Mouse (Mus musculus) intestine, embryonic 15.5 days (tissue): ENCODE results near the gene Olfr1089. TPM values are rescaled to one million over a fixed set of nuclear protein-coding genes. Genes with fewer than 3 reads are reported as not detected.

Source experiments
- ATAC-seq: fragments of 200-750 bp; cut with Nextera tagmentation; 2 replicates; pipeline ENCODE4 v1.8.0; 2017; ENCODE audit warnings: moderate TSS enrichment, moderate library complexity
- H3K27ac ChIP-seq: fragments of 300-500 bp; sonication (generic); 2 replicates; pipeline ENCODE4 v1.5.1; 2015; ENCODE audit warnings: mild to moderate bottlenecking, inconsistent platforms
- H3K27me3 ChIP-seq: fragments of 300-500 bp; sonication (generic); replicated peaks from 2 replicates; pipeline ENCODE4 v1.6.1; 2015; ENCODE audit warnings: inconsistent platforms
- H3K36me3 ChIP-seq: fragments of 300-500 bp; sonication (generic); 2 replicates; pipeline ENCODE4 v1.6.1; 2015; ENCODE audit warnings: inconsistent platforms
- H3K4me1 ChIP-seq: fragments of 300-500 bp; sonication (generic); replicated peaks from 2 replicates; pipeline ENCODE4 v1.6.1; 2015; ENCODE audit warnings: inconsistent platforms
- H3K4me2 ChIP-seq: fragments of 300-500 bp; sonication (generic); replicated peaks from 2 replicates; pipeline ENCODE4 v1.6.1; 2015; ENCODE audit warnings: mild to moderate bottlenecking, inconsistent platforms
- H3K4me3 ChIP-seq: fragments of 300-500 bp; sonication (generic); replicated peaks from 2 replicates; pipeline ENCODE4 v1.5.1; 2015; ENCODE audit warnings: inconsistent platforms
- H3K9ac ChIP-seq: fragments of 300-500 bp; sonication (generic); 2 replicates; pipeline ENCODE4 v1.6.1; 2015; ENCODE audit warnings: inconsistent platforms
- H3K9me3 ChIP-seq: fragments of 300-500 bp; sonication (generic); 2 replicates; pipeline ENCODE4 v1.6.1; 2016; ENCODE audit warnings: inconsistent platforms
- WGBS: fragments of 180-500 bp; shearing (Covaris S2); methylation state at CpG from one replicate; pipeline ENCODE4 v1.1.7; 2015; 5-methylcytosine and 5-hydroxymethylcytosine counted together
- polyA plus RNA-seq: library from polyadenylated mRNA; unstranded; fragments of >200 nt; fragmentation: Nextera tagmentation; extraction: Ambion mirVana; gene quantifications from 2 replicates; pipeline ENCODE4 v1.2.1, GENCODE M21; 2015

The Olfr1089 gene
- polyA plus RNA-seq = not detected in 2 replicates

- Histone ChIP-seq H3K36me3 (no peaks in the 10 kb centered on the region), H3K4me2 (no peak within 1 kb of the TSS), H3K9me3 (no peaks in the 10 kb centered on the region), H3K4me1 (no peaks in the 10 kb centered on the region), H3K27ac (no peak within 1 kb of the TSS), H3K27me3 (no peaks in the 10 kb centered on the region), H3K9ac (no peak within 1 kb of the TSS), H3K4me3 (no peak within 1 kb of the TSS)
- ATAC-seq = no peak
These were observed at the start of gene Olfr1089 for GRCm38 (mm10) chr2:86733601-86734000. Gene Olfr1089 (minus strand): TSS chr2:86733701.

GRCm38 (mm10) chr2:86782179-86782578, 48.7 kb upstream of the Olfr1089 start, which contains the start of gene Olfr1093:
Gene Olfr1093 (plus strand): TSS chr2:86782479.
- H3K4me3 ChIP-seq = no peak within 1 kb of the TSS
- H3K27ac ChIP-seq = no peak within 1 kb of the TSS
- WGBS = 63% methylated on average over 2 of the region's 2 CpGs

GRCm38 (mm10) chr2:86761050-86761449, 27.5 kb upstream of the Olfr1089 start:
- no peak for ATAC-seq
- no peak overlapping the region for H3K4me2 ChIP-seq
- H3K4me3 ChIP-seq = no peak overlapping the region
- no peaks in the 10 kb centered on the region for H3K4me1 ChIP-seq
- H3K36me3 ChIP-seq = no peaks in the 10 kb centered on the region
- no peaks in the 10 kb centered on the region for H3K9me3 ChIP-seq
- H3K9ac ChIP-seq = no peak overlapping the region
- 97% methylated on average over 6 of the region's 6 CpGs for WGBS
- H3K27me3 ChIP-seq = no peaks in the 10 kb centered on the region
- no peak overlapping the region for H3K27ac ChIP-seq

More at GRCm38 (mm10) chr2:86782179-86782578, 48.7 kb upstream of the Olfr1089 start, which contains the start of gene Olfr1093:
- no peak for ATAC-seq
- H3K36me3 ChIP-seq = no peaks in the 10 kb centered on the region
- H3K9me3 ChIP-seq = no peaks in the 10 kb centered on the region
- H3K9ac ChIP-seq = no peak within 1 kb of the TSS
- no peaks in the 10 kb centered on the region for H3K27me3 ChIP-seq
- no peak within 1 kb of the TSS for H3K4me2 ChIP-seq
- no peaks in the 10 kb centered on the region for H3K4me1 ChIP-seq

GRCm38 (mm10) chr2:86758893-86759292, 25.4 kb upstream of the Olfr1089 start, which contains the start of gene Olfr1090:
Gene Olfr1090 (minus strand): TSS chr2:86758993.
- H3K9ac ChIP-seq = no peak within 1 kb of the TSS
- H3K27ac ChIP-seq = no peak within 1 kb of the TSS
- H3K27me3 ChIP-seq = no peaks in the 10 kb centered on the region
- H3K4me3 ChIP-seq = no peak within 1 kb of the TSS
- no peak for ATAC-seq
- no peaks in the 10 kb centered on the region for H3K4me1 ChIP-seq
- H3K9me3 ChIP-seq = no peaks in the 10 kb centered on the region
- WGBS = 91% methylated on average over 1 of the region's 1 CpGs
- no peaks in the 10 kb centered on the region for H3K36me3 ChIP-seq
- H3K4me2 ChIP-seq = no peak within 1 kb of the TSS

- Histone ChIP-seq H3K4me1 (no peaks in the 10 kb centered on the region), H3K36me3 (no peaks in the 10 kb centered on the region), H3K27ac (no peak within 1 kb of the TSS), H3K9ac (no peak within 1 kb of the TSS), H3K4me2 (no peak within 1 kb of the TSS), H3K27me3 (no peaks in the 10 kb centered on the region), H3K4me3 (no peak within 1 kb of the TSS), H3K9me3 (no peaks in the 10 kb centered on the region)
- no peak for ATAC-seq
These were observed 35.2 kb downstream of the Olfr1089 start, which contains the start of gene Olfr1087 for GRCm38 (mm10) chr2:86698295-86698694. Gene Olfr1087 (minus strand): TSS chr2:86698395.

Other genes starting within 250 kb of the Olfr1089 start
- gene Olfr228, start 246.3 kb downstream of the Olfr1089 start, polyA plus RNA-seq = not detected in 2 replicates
- gene Olfr1076, start 225.2 kb downstream of the Olfr1089 start, polyA plus RNA-seq = not detected in 2 replicates
- gene Olfr1079, start 191.2 kb downstream of the Olfr1089 start, polyA plus RNA-seq = not detected in 2 replicates
- not detected in 2 replicates for gene Olfr1080, start 175.5 kb downstream of the Olfr1089 start, polyA plus RNA-seq
- gene Olfr1082, start 134.7 kb downstream of the Olfr1089 start, polyA plus RNA-seq = not detected in 2 replicates
- not detected in 2 replicates for gene Olfr1084, start 94.0 kb downstream of the Olfr1089 start, polyA plus RNA-seq
- not detected in 2 replicates for gene Olfr1085, start 71.7 kb downstream of the Olfr1089 start, polyA plus RNA-seq
- not detected in 2 replicates for gene Olfr1086, start 53.6 kb downstream of the Olfr1089 start, polyA plus RNA-seq
- gene Olfr1087, start 35.3 kb downstream of the Olfr1089 start, polyA plus RNA-seq = not detected in 2 replicates
- not detected in 2 replicates for gene Olfr1090, start 25.3 kb upstream of the Olfr1089 start, polyA plus RNA-seq
- not detected in 2 replicates for gene Olfr1093, start 48.8 kb upstream of the Olfr1089 start, polyA plus RNA-seq
- gene Olfr141, start 76.3 kb upstream of the Olfr1089 start, polyA plus RNA-seq = not detected in 2 replicates
- gene Olfr1094, start 91.0 kb upstream of the Olfr1089 start, polyA plus RNA-seq = not detected in 2 replicates
- not detected in 2 replicates for gene Olfr1095, start 118.0 kb upstream of the Olfr1089 start, polyA plus RNA-seq
- gene Gm13723, start 141.1 kb upstream of the Olfr1089 start, polyA plus RNA-seq = not detected in 2 replicates
- not detected in 2 replicates for gene Olfr1097, start 158.5 kb upstream of the Olfr1089 start, polyA plus RNA-seq
- gene Olfr1098, start 190.8 kb upstream of the Olfr1089 start, polyA plus RNA-seq = not detected in 2 replicates
- gene Olfr1099, start 227.0 kb upstream of the Olfr1089 start, polyA plus RNA-seq = not detected in 2 replicates
- not detected in 2 replicates for gene Olfr1100, start 246.3 kb upstream of the Olfr1089 start, polyA plus RNA-seq